Comparison of ENCODE assay signal across 8 mouse cellular contexts in genomic region chr9:79978228-79979024, GRCm38 (mm10). TPM values are rescaled to one million over a fixed set of nuclear protein-coding genes. Genes with fewer than 3 reads are reported as not detected.
DNase-seq lines count a peak whose midpoint lies in the region; ATAC-seq and TF ChIP-seq lines count a peak whose summit lies in the region.

No protein-coding gene starts in this region.

- H3K27ac ChIP-seq in hindbrain, postnatal 0 days = no peak overlapping the region
- H3K27ac ChIP-seq in hindbrain, embryonic 10.5 days = no peak overlapping the region
- H3K27ac ChIP-seq in embryonic facial prominence, embryonic 14.5 days (replicated peaks; ENCODE audit: low read depth, low read length) = peak overlapping the region; percentile 74; the same call in 1 of the 2 replicates
- H3K27ac ChIP-seq in intestine, embryonic 15.5 days = no peak overlapping the region

- no peak for ATAC-seq in hindbrain, postnatal 0 days
- ATAC-seq in embryonic facial prominence, embryonic 14.5 days (ENCODE audit: low read depth) = no peak
- ATAC-seq in intestine, embryonic 15.5 days = 0 out of 2 replicates have a peak, but pooled peaks have one; percentile 37
- peak; percentile 82 for ATAC-seq in megakaryocyte, adult 5-6 weeks (ENCODE audit: poor library complexity, severe bottlenecking)

- no peak overlapping the region for H3K9ac ChIP-seq in hindbrain, postnatal 0 days (replicated peaks; ENCODE audit: low read length)
- no peak overlapping the region for H3K9ac ChIP-seq in embryonic facial prominence, embryonic 14.5 days (ENCODE audit: low read depth, low read length)
- no peak overlapping the region for H3K9ac ChIP-seq in intestine, embryonic 15.5 days

- WGBS in hindbrain, postnatal 0 days = 85% methylated on average over 12 of the region's 12 CpGs
- WGBS in hindbrain, embryonic 10.5 days = 89% methylated on average over 12 of the region's 12 CpGs
- 64% methylated on average over 12 of the region's 12 CpGs for WGBS in embryonic facial prominence, embryonic 14.5 days
- 44% methylated on average over 12 of the region's 12 CpGs for WGBS in intestine, embryonic 15.5 days

- H3K27me3 ChIP-seq in hindbrain, postnatal 0 days (ENCODE audit: insufficient read depth, low read length) = no peaks in the 10 kb centered on the region
- H3K27me3 ChIP-seq in hindbrain, embryonic 10.5 days (ENCODE audit: insufficient read depth, poor library complexity, severe bottlenecking) = no peaks in the 10 kb centered on the region
- no peaks in the 10 kb centered on the region for H3K27me3 ChIP-seq in embryonic facial prominence, embryonic 14.5 days (replicated peaks; ENCODE audit: control insufficient read depth, insufficient read depth, low read length)
- H3K27me3 ChIP-seq in intestine, embryonic 15.5 days (replicated peaks) = no peaks in the 10 kb centered on the region

- no peaks in the 10 kb centered on the region for H3K9me3 ChIP-seq in hindbrain, postnatal 0 days (ENCODE audit: low read length)
- no peaks in the 10 kb centered on the region for H3K9me3 ChIP-seq in hindbrain, embryonic 10.5 days
- no peaks in the 10 kb centered on the region for H3K9me3 ChIP-seq in embryonic facial prominence, embryonic 14.5 days (ENCODE audit: control insufficient read depth, low read length)
- no peaks in the 10 kb centered on the region for H3K9me3 ChIP-seq in intestine, embryonic 15.5 days

- no peak for DNase-seq in hindbrain, postnatal 0 days (ENCODE audit: low spot score)
- no peak for DNase-seq in hindbrain, embryonic 10.5 days (ENCODE audit: low spot score)
- no peak for DNase-seq in embryonic facial prominence, embryonic 14.5 days (ENCODE audit: low spot score)
- no peak for DNase-seq in retina, postnatal 1 day
- no peak for DNase-seq in urinary bladder, postnatal 36 days (ENCODE audit: low spot score in 2 of 2)
- DNase-seq in layer of hippocampus, adult 8-10 months (ENCODE audit: low spot score in 2 of 2) = no peak

- H3K4me3 ChIP-seq in hindbrain, postnatal 0 days (ENCODE audit: low read length) = no peak overlapping the region
- H3K4me3 ChIP-seq in hindbrain, embryonic 10.5 days = no peak overlapping the region
- H3K4me3 ChIP-seq in embryonic facial prominence, embryonic 14.5 days (ENCODE audit: low read depth, low read length) = peak overlapping the region; percentile 38
- no peak overlapping the region for H3K4me3 ChIP-seq in intestine, embryonic 15.5 days (replicated peaks)

- no peak for TF ChIP-seq CTCF in hindbrain, postnatal 0 days (IDR thresholded peaks at IDR 0.05; ENCODE audit: low read depth)

- H3K4me2 ChIP-seq in hindbrain, postnatal 0 days (ENCODE audit: low read depth, low read length) = peak overlapping the region; percentile 46
- H3K4me2 ChIP-seq in embryonic facial prominence, embryonic 14.5 days (ENCODE audit: low read depth, low read length) = peak overlapping the region; percentile 71
- H3K4me2 ChIP-seq in intestine, embryonic 15.5 days (replicated peaks) = peak overlapping the region; percentile 57

- H3K36me3 ChIP-seq in hindbrain, postnatal 0 days (ENCODE audit: insufficient read depth, low read length) = no peaks in the 10 kb centered on the region
- H3K36me3 ChIP-seq in hindbrain, embryonic 10.5 days = no peaks in the 10 kb centered on the region
- H3K36me3 ChIP-seq in embryonic facial prominence, embryonic 14.5 days (ENCODE audit: control insufficient read depth, insufficient read depth, low read length) = no peaks in the 10 kb centered on the region
- no peaks in the 10 kb centered on the region for H3K36me3 ChIP-seq in intestine, embryonic 15.5 days

- no peaks in the 10 kb centered on the region for H3K4me1 ChIP-seq in hindbrain, postnatal 0 days (ENCODE audit: insufficient read depth, low read length)
- H3K4me1 ChIP-seq in hindbrain, embryonic 10.5 days (replicated peaks) = peaks cover 7% of the 10 kb centered on the region
- peaks cover 6% of the 10 kb centered on the region; the same call in 1 of the 2 replicates for H3K4me1 ChIP-seq in embryonic facial prominence, embryonic 14.5 days (ENCODE audit: control insufficient read depth, insufficient read depth, low read length)
- peaks cover 5% of the 10 kb centered on the region; the same call in 1 of the 2 replicates for H3K4me1 ChIP-seq in intestine, embryonic 15.5 days (replicated peaks)

RNA-seq across cellular contexts. Expression of gene Filip1, which starts 34.2 kb away (rescaled TPM):
- 1.4 and 2.6 TPM in 2 replicates for total RNA-seq in hindbrain, postnatal 0 days (2014; rRNA removed)
- 2.5 and 3.7 TPM in 2 replicates for polyA plus RNA-seq in hindbrain, postnatal 0 days (2015; fragmentation: Nextera tagmentation; extraction: Ambion mirVana)
- polyA plus RNA-seq in hindbrain, embryonic 10.5 days (2016; fragmentation: Nextera tagmentation; extraction: Ambion mirVana) = 4.1 and 7.8 TPM in 2 replicates
- polyA plus RNA-seq in embryonic facial prominence, embryonic 14.5 days (2014; fragmentation: Nextera tagmentation; extraction: Ambion mirVana) = 10.1 and 10.4 TPM in 2 replicates
- polyA plus RNA-seq in intestine, embryonic 15.5 days (2015; fragmentation: Nextera tagmentation; extraction: Ambion mirVana) = 6.0 and 6.3 TPM in 2 replicates
- total RNA-seq in megakaryocyte, adult 5-6 weeks (2015) = 0.07 TPM in 1 of 2 replicates, not detected in the other
- total RNA-seq in megakaryocyte, adult 5-6 weeks (2017) = 0.11 and 0.94 TPM in 2 replicates
- 10 to 100 TPM in 3 of 4 experiments, 1 to 10 TPM in 1; 8.2 to 14.3 (median 12.0) TPM for total RNA-seq in layer of hippocampus, adult 8-10 months (2022)

Comparison
In these comparisons a context has a peak if more than half of its experiments do, and no peak if none do; other contexts are left out.
1. ATAC-seq: peak in intestine, embryonic 15.5 days (single experiment) and megakaryocyte, adult 5-6 weeks (single experiment); none in hindbrain, postnatal 0 days (single experiment) and embryonic facial prominence, embryonic 14.5 days (single experiment).
2. Peak in every context shown above with its lines, with median percentiles within 50 percentile points of each other: H3K4me2 ChIP-seq.